Mouse (Mus musculus) forebrain, embryonic 13.5 days (tissue): ENCODE measurements around the gene Urb1. TPM values are rescaled to one million over a fixed set of nuclear protein-coding genes. Genes with fewer than 3 reads are reported as not detected.

ENCODE experiments used
- ATAC-seq: fragments of 200-750 bp; cut with Nextera tagmentation; 2 replicates; pipeline ENCODE4 v1.8.0; 2017
- H3K27ac ChIP-seq: fragments of 300-500 bp; sonication (generic); 2 replicates; pipeline ENCODE4 v1.5.1; 2015; ENCODE audit warnings: inconsistent platforms, mild to moderate bottlenecking, moderate library complexity
- H3K27me3 ChIP-seq: fragments of 300-500 bp; sonication (generic); 2 replicates; pipeline ENCODE4 v1.6.1; 2015; ENCODE audit warnings: mild to moderate bottlenecking, inconsistent platforms
- H3K36me3 ChIP-seq: fragments of 300-500 bp; sonication (generic); 2 replicates; pipeline ENCODE4 v1.6.1; 2015; ENCODE audit warnings: mild to moderate bottlenecking, inconsistent platforms; ENCODE audit not compliant: poor library complexity, severe bottlenecking
- H3K4me1 ChIP-seq: fragments of 300-500 bp; sonication (generic); 2 replicates; pipeline ENCODE4 v1.6.1; 2015; ENCODE audit warnings: inconsistent platforms
- H3K4me2 ChIP-seq: fragments of 300-500 bp; sonication (generic); 2 replicates; pipeline ENCODE4 v1.6.1; 2015; ENCODE audit warnings: inconsistent platforms, mild to moderate bottlenecking, moderate library complexity
- H3K4me3 ChIP-seq: fragments of 300-500 bp; sonication (generic); 2 replicates; pipeline ENCODE4 v1.5.1; 2015; ENCODE audit warnings: mild to moderate bottlenecking, inconsistent platforms
- H3K9ac ChIP-seq: fragments of 300-500 bp; sonication (generic); 2 replicates; pipeline ENCODE4 v1.6.1; 2015; ENCODE audit warnings: mild to moderate bottlenecking, inconsistent platforms
- H3K9me3 ChIP-seq: fragments of 300-500 bp; sonication (generic); replicated peaks from 2 replicates; pipeline ENCODE4 v1.6.1; 2016; ENCODE audit warnings: inconsistent platforms
- WGBS: fragments of 180-500 bp; shearing (Covaris S2); methylation state at CpG from one replicate; pipeline ENCODE4 v1.1.7; 2015; 5-methylcytosine and 5-hydroxymethylcytosine counted together
- polyA plus RNA-seq: library from polyadenylated mRNA; unstranded; fragments of >200 nt; fragmentation: Nextera tagmentation; extraction: Ambion mirVana; gene quantifications from 2 replicates; pipeline ENCODE4 v1.2.1, GENCODE M21; 2015

Urb1 gene
- polyA plus RNA-seq, 1 experiment from 2014 or later: 8.8 TPM

DNA sequence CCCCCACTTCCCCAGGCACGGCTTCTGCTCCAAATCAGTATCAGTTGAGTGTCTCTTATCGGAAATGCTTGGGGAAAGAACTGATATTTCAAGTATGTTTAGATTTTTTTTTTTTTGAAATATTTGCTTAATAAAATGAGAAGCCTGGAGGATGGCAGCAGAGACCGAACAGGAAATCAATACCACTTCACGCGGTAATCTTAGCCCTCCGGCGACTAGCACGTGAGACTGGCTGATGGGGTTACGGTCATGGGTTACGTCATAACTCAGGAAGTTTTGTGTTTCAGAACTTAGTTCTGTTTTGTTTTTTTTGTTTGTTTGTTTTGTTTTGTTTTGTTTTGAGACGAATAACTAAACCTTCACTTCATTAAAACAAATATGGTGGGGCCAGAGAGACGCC lies 99.9 kb downstream of the Urb1 start:
- Histone ChIP-seq H3K4me2 (peak overlapping the region; percentile 59), H3K36me3 (no peaks in the 10 kb centered on the region), H3K4me3 (peak overlapping the region; percentile 23), H3K27me3 (peaks cover 9% of the 10 kb centered on the region), H3K9me3 (no peaks in the 10 kb centered on the region), H3K9ac (peak overlapping the region; percentile 57), H3K27ac (peak overlapping the region; percentile 81), H3K4me1 (peaks cover 30% of the 10 kb centered on the region)
- ATAC-seq: no peak
- 82% methylated on average over 12 of the region's 12 CpGs for WGBS

- ATAC-seq: peak; percentile 92
- Histone ChIP-seq H3K9me3 (no peaks in the 10 kb centered on the region), H3K27me3 (peaks cover 9% of the 10 kb centered on the region), H3K4me2 (peak overlapping the region; percentile 59), H3K4me3 (peak overlapping the region; percentile 23), H3K4me1 (peaks cover 30% of the 10 kb centered on the region), H3K36me3 (no peaks in the 10 kb centered on the region), H3K27ac (peak overlapping the region; percentile 81), H3K9ac (peak overlapping the region; percentile 57)
- WGBS: 9% methylated on average over 17 of the region's 17 CpGs
Observed at GRCm38 (mm10) chr16:90709711-90710289, 100.4 kb downstream of the Urb1 start.

DNA sequence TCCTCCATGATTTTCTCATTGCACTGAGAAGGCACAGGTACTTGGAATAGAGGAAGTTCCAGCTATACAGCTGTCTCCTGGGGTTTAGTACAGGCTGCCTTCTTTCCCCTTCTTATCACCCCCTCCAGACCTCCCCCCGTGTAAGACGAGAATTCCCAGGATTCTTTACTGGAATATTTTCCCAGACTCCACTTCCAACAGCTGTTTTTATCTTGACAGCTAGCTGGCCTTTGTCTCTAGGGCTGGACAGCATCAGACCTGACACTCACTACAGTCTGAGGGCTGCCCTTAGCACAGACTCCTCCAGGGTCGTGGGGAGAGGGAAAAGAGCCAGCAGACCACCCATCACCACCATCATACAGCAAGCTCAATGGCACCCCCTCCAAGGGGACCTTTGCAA lies 103.9 kb downstream of the Urb1 start:
- Histone ChIP-seq H3K27me3 (no peaks in the 10 kb centered on the region; the same call in 1 of the 2 replicates), H3K9me3 (no peaks in the 10 kb centered on the region), H3K9ac (no peak overlapping the region), H3K36me3 (no peaks in the 10 kb centered on the region), H3K4me1 (peaks cover 22% of the 10 kb centered on the region), H3K4me2 (no peak overlapping the region), H3K27ac (no peak overlapping the region), H3K4me3 (no peak overlapping the region)
- WGBS: 58% methylated on average over 3 of the region's 3 CpGs
- ATAC-seq: no peak

GRCm38 (mm10) chr16:90704161-90704825 lies 105.9 kb downstream of the Urb1 start:
- H3K4me1 ChIP-seq: peaks cover 8% of the 10 kb centered on the region
- no peaks in the 10 kb centered on the region; the same call in 1 of the 2 replicates for H3K27me3 ChIP-seq
- H3K4me2 ChIP-seq: no peak overlapping the region
- no peaks in the 10 kb centered on the region for H3K36me3 ChIP-seq
- no peak overlapping the region for H3K27ac ChIP-seq
- WGBS: 88% methylated on average over 13 of the region's 13 CpGs
- ATAC-seq: no peak
- H3K9ac ChIP-seq: no peak overlapping the region
- no peak overlapping the region for H3K4me3 ChIP-seq
- no peaks in the 10 kb centered on the region for H3K9me3 ChIP-seq

DNA sequence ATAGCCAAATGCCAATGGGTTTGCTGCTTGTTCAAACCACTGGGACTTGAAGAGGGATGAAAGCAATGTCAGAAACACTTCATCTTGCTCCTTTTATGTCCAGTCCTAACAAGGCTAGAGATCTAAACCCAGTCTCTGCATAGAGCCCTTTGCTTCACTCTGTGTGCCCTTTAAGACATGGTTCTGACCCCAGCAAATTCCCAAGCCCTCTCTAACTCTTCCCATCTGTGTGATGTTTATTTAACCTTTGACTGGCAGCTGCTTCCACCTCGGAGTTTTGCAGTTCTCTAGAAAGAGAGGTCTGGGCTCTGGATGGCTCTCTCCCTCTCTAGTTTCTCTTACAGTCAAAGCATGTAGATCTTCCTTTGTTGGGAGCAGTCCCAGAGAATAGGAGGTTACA lies 106.6 kb downstream of the Urb1 start:
- Histone ChIP-seq H3K9me3 (no peaks in the 10 kb centered on the region), H3K9ac (no peak overlapping the region), H3K4me3 (no peak overlapping the region), H3K27ac (no peak overlapping the region), H3K36me3 (no peaks in the 10 kb centered on the region), H3K4me2 (no peak overlapping the region), H3K27me3 (no peaks in the 10 kb centered on the region; the same call in 1 of the 2 replicates), H3K4me1 (peaks cover 2% of the 10 kb centered on the region)
- ATAC-seq: no peak
- 50% methylated on average over 1 of the region's 1 CpGs for WGBS

- no peaks in the 10 kb centered on the region for H3K27me3 ChIP-seq
- H3K27ac ChIP-seq: no peak overlapping the region
- H3K9me3 ChIP-seq: no peaks in the 10 kb centered on the region
- ATAC-seq: no peak
- no peak overlapping the region for H3K4me3 ChIP-seq
- WGBS: 98% methylated on average over 2 of the region's 2 CpGs
- no peaks in the 10 kb centered on the region for H3K4me1 ChIP-seq
- no peaks in the 10 kb centered on the region for H3K36me3 ChIP-seq
- H3K4me2 ChIP-seq: no peak overlapping the region
- H3K9ac ChIP-seq: no peak overlapping the region
Observed at GRCm38 (mm10) chr16:90701541-90701940, 108.7 kb downstream of the Urb1 start.

Other genes starting within 250 kb of the Urb1 start
- 73.6 and 75.1 TPM in 2 replicates for gene Mis18a, start 83.0 kb downstream of the Urb1 start, polyA plus RNA-seq
- 0.18 TPM in 1 of 2 replicates, not detected in the other for gene Mrap, start 72.2 kb downstream of the Urb1 start, polyA plus RNA-seq
- 4.3 and 5.2 TPM in 2 replicates for gene Eva1c, start 16.3 kb upstream of the Urb1 start, polyA plus RNA-seq
- 49.1 and 50.0 TPM in 2 replicates for gene Cfap298, start 124.7 kb upstream of the Urb1 start, polyA plus RNA-seq
- 22.7 and 27.8 TPM in 2 replicates for gene Synj1, start 200.9 kb upstream of the Urb1 start, polyA plus RNA-seq
- 75.8 and 77.1 TPM in 2 replicates for gene Paxbp1, start 234.1 kb upstream of the Urb1 start, polyA plus RNA-seq